Mouse (Mus musculus): ENCODE measurements at regions not wholly inside any gene's neighbourhood (a gene's known extent, or its start where the extent isn't known, plus 50 kb on each side); places are given as distances from the start of the nearest gene placed in this dataset.

DNA sequence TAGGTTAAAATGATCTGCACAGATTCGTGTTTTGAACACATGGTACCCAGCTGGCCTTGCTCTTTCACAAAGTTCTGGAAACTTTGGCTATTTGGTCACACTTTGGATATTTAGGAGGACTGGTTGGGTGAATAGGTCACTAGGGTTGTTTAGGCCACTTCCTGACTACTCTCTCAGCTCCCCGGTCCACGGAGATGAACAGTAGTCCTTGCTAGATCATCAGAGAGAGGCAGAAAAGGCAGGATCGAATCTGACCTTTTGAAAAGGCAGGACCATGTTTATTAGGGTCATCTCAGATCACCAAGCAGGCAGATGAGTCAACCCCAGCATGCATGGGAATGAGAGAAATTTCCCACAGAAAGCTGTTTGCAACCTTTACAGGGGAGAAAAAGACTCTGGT, 229.3 kb upstream of the Sall1 start:
- TF ChIP-seq CTCF (IDR thresholded peaks at IDR 0.05; ENCODE audit: borderline replicate concordance, insufficient read depth, low read length), result no peak
- TF ChIP-seq POLR2A (IDR thresholded peaks at IDR 0.05; ENCODE audit: low read depth, low read length), result no peak
